Mouse (Mus musculus) hindbrain, embryonic 11.5 days (tissue): Measurements from ENCODE around the gene Gm20671. TPM values are rescaled to one million over a fixed set of nuclear protein-coding genes. Genes with fewer than 3 reads are reported as not detected.
"Not testable (repeated sequence)": the region's sequence is repeated elsewhere in the genome, so short reads cannot be mapped to it uniquely, and the experiment has no call there.

ENCODE experiments used
- ATAC-seq: fragments of 200-750 bp; cut with Nextera tagmentation; 2 replicates; pipeline ENCODE4 v1.8.0; 2017; ENCODE audit warnings: mild to moderate bottlenecking, moderate TSS enrichment, moderate library complexity; ENCODE audit not compliant: low FRiP score
- DNase-seq: peaks from one replicate; pipeline ENCODE4 v3.0.0-alpha.2; 2015; ENCODE audit warnings: low spot score
- H3K27ac ChIP-seq: fragments of 300-500 bp; sonication (generic); 2 replicates; pipeline ENCODE4 v1.5.1; 2014; ENCODE audit warnings: mild to moderate bottlenecking, low read depth, low read length
- H3K27me3 ChIP-seq: fragments of 300-500 bp; sonication (generic); 2 replicates; pipeline ENCODE4 v1.6.1; 2014; ENCODE audit warnings: mild to moderate bottlenecking, low read length, moderate library complexity, mixed read lengths; ENCODE audit not compliant: control insufficient read depth, insufficient read depth
- H3K36me3 ChIP-seq: fragments of 300-500 bp; sonication (generic); 2 replicates; pipeline ENCODE4 v1.6.1; 2014; ENCODE audit warnings: mild to moderate bottlenecking, low read length, moderate library complexity, mixed read lengths; ENCODE audit not compliant: control insufficient read depth, insufficient read depth
- H3K4me1 ChIP-seq: fragments of 300-500 bp; sonication (generic); replicated peaks from 2 replicates; pipeline ENCODE4 v1.6.1; 2014; ENCODE audit warnings: low read length, mixed read lengths; ENCODE audit not compliant: control insufficient read depth, insufficient read depth
- H3K4me2 ChIP-seq: fragments of 300-500 bp; sonication (generic); replicated peaks from 2 replicates; pipeline ENCODE4 v1.6.1; 2014; ENCODE audit warnings: mild to moderate bottlenecking, low read depth, low read length
- H3K4me3 ChIP-seq: fragments of 300-500 bp; sonication (generic); 2 replicates; pipeline ENCODE4 v1.5.1; 2014; ENCODE audit warnings: low read depth, low read length
- H3K9ac ChIP-seq: fragments of 300-500 bp; sonication (generic); 2 replicates; pipeline ENCODE4 v1.6.1; 2014; ENCODE audit warnings: low read depth, low read length
- H3K9me3 ChIP-seq: fragments of 300-500 bp; sonication (generic); 2 replicates; pipeline ENCODE4 v1.6.1; 2016; ENCODE audit warnings: low read length; ENCODE audit not compliant: control insufficient read depth
- WGBS: fragments of 180-500 bp; shearing (Covaris S2); extraction: QIAGEN DNeasy Blood & Tissue Kit; methylation state at CpG from one replicate; pipeline ENCODE4 v1.1.7; 2014; 5-methylcytosine and 5-hydroxymethylcytosine counted together
- polyA plus RNA-seq: library from polyadenylated mRNA; unstranded; fragments of >200 nt; fragmentation: Nextera tagmentation; extraction: Ambion mirVana; gene quantifications from 2 replicates; pipeline ENCODE4 v1.2.1, GENCODE M21; 2014

Gene Gm20671
- polyA plus RNA-seq, 1 experiment from 2014 or later: not detected

- H3K4me2 ChIP-seq: no peak overlapping the region
- ATAC-seq (no peak), DNase-seq (no peak)
- no peaks in the 10 kb centered on the region for H3K36me3 ChIP-seq
- no peaks in the 10 kb centered on the region for H3K27me3 ChIP-seq
- H3K4me3 ChIP-seq: no peak overlapping the region
- WGBS: 92% methylated on average over 4 of the region's 4 CpGs
- H3K4me1 ChIP-seq: no peaks in the 10 kb centered on the region
- H3K27ac ChIP-seq: no peak overlapping the region
- H3K9ac ChIP-seq: no peak overlapping the region
- H3K9me3 ChIP-seq: no peaks in the 10 kb centered on the region
Observed at GRCm38 (mm10) chr5:32767636-32768373, 59.1 kb downstream of the Gm20671 start.

- H3K27me3 ChIP-seq: no peaks in the 10 kb centered on the region
- no peak overlapping the region for H3K9ac ChIP-seq
- no peak overlapping the region for H3K4me3 ChIP-seq
- DNase-seq: no peak
- no peaks in the 10 kb centered on the region for H3K4me1 ChIP-seq
- no peak for ATAC-seq
- no peak overlapping the region for H3K4me2 ChIP-seq
- no peaks in the 10 kb centered on the region for H3K9me3 ChIP-seq
- no peaks in the 10 kb centered on the region for H3K36me3 ChIP-seq
- no peak overlapping the region for H3K27ac ChIP-seq
- WGBS: 93% methylated on average over 3 of the region's 3 CpGs
Observed at GRCm38 (mm10) chr5:32767004-32767403, 59.9 kb downstream of the Gm20671 start.

GRCm38 (mm10) chr5:32761566-32762140, 65.3 kb downstream of the Gm20671 start:
- Histone ChIP-seq H3K9ac (no peak overlapping the region), H3K4me1 (no peaks in the 10 kb centered on the region), H3K27me3 (no peaks in the 10 kb centered on the region), H3K27ac (no peak overlapping the region), H3K4me3 (no peak overlapping the region), H3K36me3 (no peaks in the 10 kb centered on the region), H3K9me3 (no peaks in the 10 kb centered on the region), H3K4me2 (no peak overlapping the region)
- DNase-seq: no peak
- no peak for ATAC-seq
- WGBS: 97% methylated on average over 5 of the region's 5 CpGs

- 86% methylated on average over 3 of the region's 3 CpGs for WGBS
Observed at GRCm38 (mm10) chr5:32760787-32761186, 66.1 kb downstream of the Gm20671 start.

GRCm38 (mm10) chr5:32760352-32760751, 66.6 kb downstream of the Gm20671 start:
- H3K4me2 ChIP-seq, H3K27ac ChIP-seq, H3K9ac ChIP-seq, DNase-seq, H3K36me3 ChIP-seq, H3K27me3 ChIP-seq, H3K9me3 ChIP-seq, ATAC-seq, H3K4me3 ChIP-seq, H3K4me1 ChIP-seq: not testable (repeated sequence)
- WGBS: 96% methylated on average over 17 of the region's 18 CpGs

More at GRCm38 (mm10) chr5:32760787-32761186, 66.1 kb downstream of the Gm20671 start:
- H3K4me3 ChIP-seq: no peak overlapping the region
- no peaks in the 10 kb centered on the region for H3K4me1 ChIP-seq
- H3K9ac ChIP-seq: no peak overlapping the region
- ATAC-seq (no peak), DNase-seq (no peak)
- H3K36me3 ChIP-seq: no peaks in the 10 kb centered on the region
- H3K27me3 ChIP-seq: no peaks in the 10 kb centered on the region
- no peak overlapping the region for H3K27ac ChIP-seq
- H3K4me2 ChIP-seq: no peak overlapping the region
- no peaks in the 10 kb centered on the region for H3K9me3 ChIP-seq

GRCm38 (mm10) chr5:32759662-32760061, 67.2 kb downstream of the Gm20671 start:
- ATAC-seq: no peak
- Histone ChIP-seq H3K4me2 (no peak overlapping the region), H3K4me1 (no peaks in the 10 kb centered on the region), H3K4me3 (no peak overlapping the region), H3K9me3 (no peaks in the 10 kb centered on the region), H3K36me3 (no peaks in the 10 kb centered on the region), H3K27me3 (no peaks in the 10 kb centered on the region), H3K9ac (no peak overlapping the region), H3K27ac (no peak overlapping the region)
- no peak for DNase-seq
- WGBS: 92% methylated on average over 2 of the region's 2 CpGs

- Histone ChIP-seq H3K27me3 (no peaks in the 10 kb centered on the region), H3K4me3 (no peak overlapping the region), H3K9me3 (no peaks in the 10 kb centered on the region), H3K9ac (no peak overlapping the region), H3K27ac (no peak overlapping the region), H3K36me3 (no peaks in the 10 kb centered on the region), H3K4me2 (no peak overlapping the region), H3K4me1 (no peaks in the 10 kb centered on the region)
- no peak for ATAC-seq
- no peak for DNase-seq
- WGBS: 96% methylated on average over 8 of the region's 8 CpGs
Observed at GRCm38 (mm10) chr5:32756141-32756540, 70.8 kb downstream of the Gm20671 start.

GRCm38 (mm10) chr5:32751736-32752135, 75.2 kb downstream of the Gm20671 start:
- no peaks in the 10 kb centered on the region; the same call in 1 of the 2 replicates for H3K4me1 ChIP-seq
- WGBS: 56% methylated on average over 2 of the region's 2 CpGs
- DNase-seq (no peak), ATAC-seq (no peak)
- H3K4me2 ChIP-seq: no peak overlapping the region
- H3K27me3 ChIP-seq: no peaks in the 10 kb centered on the region
- no peak overlapping the region for H3K9ac ChIP-seq
- H3K27ac ChIP-seq: no peak overlapping the region
- no peaks in the 10 kb centered on the region for H3K36me3 ChIP-seq
- H3K9me3 ChIP-seq: no peaks in the 10 kb centered on the region
- H3K4me3 ChIP-seq: no peak overlapping the region

- no peaks in the 10 kb centered on the region for H3K9me3 ChIP-seq
- DNase-seq (no peak), ATAC-seq (no peak)
- H3K27ac ChIP-seq: no peak overlapping the region
- H3K9ac ChIP-seq: no peak overlapping the region
- no peaks in the 10 kb centered on the region for H3K36me3 ChIP-seq
- 92% methylated on average over 6 of the region's 6 CpGs for WGBS
- H3K4me1 ChIP-seq: no peaks in the 10 kb centered on the region; the same call in 1 of the 2 replicates
- H3K4me3 ChIP-seq: no peak overlapping the region
- no peaks in the 10 kb centered on the region for H3K27me3 ChIP-seq
- H3K4me2 ChIP-seq: no peak overlapping the region
Observed at GRCm38 (mm10) chr5:32748936-32749335, 78.0 kb downstream of the Gm20671 start.
